ENCODE assay signal across 28 mouse cellular contexts in the genomic region with DNA sequence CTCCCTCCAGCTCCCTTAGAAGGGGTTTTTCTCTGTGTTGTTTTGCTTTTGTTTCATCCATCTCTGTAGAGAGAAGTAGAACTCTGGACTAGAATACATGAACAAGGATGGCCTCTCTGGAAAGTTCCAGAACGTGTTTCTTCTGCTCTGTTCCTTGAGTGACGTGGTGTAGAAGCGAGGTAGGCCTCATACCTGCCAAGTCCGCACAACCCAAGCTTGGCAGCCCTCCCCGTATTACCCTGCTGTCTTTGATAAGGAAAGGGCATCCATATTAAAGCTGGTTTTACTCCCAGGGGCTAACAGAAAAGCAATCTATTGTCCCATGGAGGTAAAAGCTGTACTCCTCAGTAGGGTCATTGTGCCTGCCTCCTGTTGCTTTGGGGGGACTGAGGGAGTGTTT.
DNase-seq lines count a peak whose midpoint lies in the region; ATAC-seq and TF ChIP-seq lines count a peak whose summit lies in the region.
"Had no signal": no experiment of that assay in that cellular context is flagged by ENCODE, and none has a peak within 500 bp of the region (broad histone marks: within the 10 kb centered on the region; RNA-seq: fewer than 3 reads in every experiment).

No protein-coding gene starts in this region.

- 0 out of 2 replicates have a peak overlapping the region, but pooled peaks have one; percentile 13 for H3K27ac ChIP-seq in hindbrain, embryonic 10.5 days
- no peak overlapping the region for H3K27ac ChIP-seq in hindbrain, postnatal 0 days
- peak overlapping the region; percentile 39; the same call in 1 of the 2 replicates for H3K27ac ChIP-seq in layer of hippocampus, adult 2 months
- peak overlapping the region; percentile 83 for H3K27ac ChIP-seq in limb, embryonic 10.5 days
- H3K27ac ChIP-seq: heart, embryonic 13.5 days; hindbrain, embryonic 13.5 days; liver, embryonic 15.5 days; lung, embryonic 15.5 days; stomach, embryonic 15.5 days had no signal

- no peak for ATAC-seq in hindbrain, postnatal 0 days
- ATAC-seq in megakaryocyte-erythroid progenitor cell, adult 5-6 weeks (replicated peaks; ENCODE audit: low FRiP score, low TSS enrichment, poor library complexity, severe bottlenecking): peak; percentile 83
- ATAC-seq: forebrain, embryonic 14.5 days; midbrain, embryonic 16.5 days; Patski had no signal

- H3K4me3 ChIP-seq in hindbrain, embryonic 10.5 days: no peak overlapping the region
- H3K4me3 ChIP-seq in hindbrain, postnatal 0 days (ENCODE audit: low read length): no peak overlapping the region
- no peak overlapping the region for H3K4me3 ChIP-seq in layer of hippocampus, adult 2 months
- H3K4me3 ChIP-seq in limb, embryonic 10.5 days: no peak overlapping the region
- H3K4me3 ChIP-seq: erythroblast, embryonic 14.5 days; heart, embryonic 13.5 days; hindbrain, embryonic 13.5 days; liver, embryonic 15.5 days; lung, embryonic 15.5 days; stomach, embryonic 15.5 days had no signal

- H3K9me3 ChIP-seq in hindbrain, embryonic 10.5 days: no peaks in the 10 kb centered on the region
- no peaks in the 10 kb centered on the region for H3K9me3 ChIP-seq in hindbrain, postnatal 0 days (ENCODE audit: low read length)
- H3K9me3 ChIP-seq in limb, embryonic 10.5 days (replicated peaks): no peaks in the 10 kb centered on the region
- H3K9me3 ChIP-seq: heart, embryonic 13.5 days; hindbrain, embryonic 13.5 days; liver, embryonic 15.5 days; lung, embryonic 15.5 days; stomach, embryonic 15.5 days had no signal

- no peak for DNase-seq in hindbrain, embryonic 10.5 days (ENCODE audit: low spot score)
- DNase-seq in hindbrain, postnatal 0 days (ENCODE audit: low spot score): no peak
- DNase-seq in layer of hippocampus, adult 2 months (ENCODE audit: low spot score in 2 of 2): no peak
- DNase-seq in layer of hippocampus, adult 18-20 months (ENCODE audit: low spot score in 2 of 2): no peak
- no peak for DNase-seq in limb, embryonic 10.5 days (ENCODE audit: low spot score)
- no peak for DNase-seq in cerebellum, postnatal 4 days (ENCODE audit: low spot score in 2 of 2)
- DNase-seq: B cell, adult 2 months; cerebellum, adult 11-12 months; gastrocnemius, postnatal 14 days; heart, adult 18-20 months; heart, postnatal 14 days; kidney, adult 8-10 months; layer of hippocampus, postnatal 36 days; liver; lung, postnatal 36 days; thymus, adult 18-20 months; thymus, postnatal 4 days had no signal

- H3K9ac ChIP-seq in hindbrain, postnatal 0 days (replicated peaks; ENCODE audit: low read length): no peak overlapping the region
- H3K9ac ChIP-seq: heart, embryonic 13.5 days; hindbrain, embryonic 13.5 days; liver, embryonic 15.5 days; lung, embryonic 15.5 days; stomach, embryonic 15.5 days had no signal

- H3K27me3 ChIP-seq in hindbrain, embryonic 10.5 days (ENCODE audit: insufficient read depth, poor library complexity, severe bottlenecking): no peaks in the 10 kb centered on the region
- H3K27me3 ChIP-seq in hindbrain, postnatal 0 days (ENCODE audit: insufficient read depth, low read length): no peaks in the 10 kb centered on the region
- no peaks in the 10 kb centered on the region for H3K27me3 ChIP-seq in limb, embryonic 10.5 days (ENCODE audit: low read depth, poor library complexity, severe bottlenecking)
- H3K27me3 ChIP-seq: heart, embryonic 13.5 days; hindbrain, embryonic 13.5 days; lung, embryonic 15.5 days; Patski; stomach, embryonic 15.5 days had no signal

- WGBS in hindbrain, embryonic 10.5 days: 64% methylated on average over 5 of the region's 5 CpGs
- 51% methylated on average over 5 of the region's 5 CpGs for WGBS in hindbrain, postnatal 0 days
- WGBS in limb, embryonic 10.5 days: 84% methylated on average over 5 of the region's 5 CpGs

- no peak for TF ChIP-seq CTCF in hindbrain, postnatal 0 days (IDR thresholded peaks at IDR 0.05; ENCODE audit: low read depth)
- no peak for TF ChIP-seq CTCF in layer of hippocampus, adult 2 months (conservative IDR thresholded peaks at IDR 0.05)

- H3K36me3 ChIP-seq in hindbrain, embryonic 10.5 days: peaks cover 9% of the 10 kb centered on the region; the same call in 1 of the 2 replicates
- H3K36me3 ChIP-seq in hindbrain, postnatal 0 days (ENCODE audit: insufficient read depth, low read length): no peaks in the 10 kb centered on the region
- H3K36me3 ChIP-seq in limb, embryonic 10.5 days: peaks cover 14% of the 10 kb centered on the region
- H3K36me3 ChIP-seq: G1E; hindbrain, embryonic 13.5 days; liver, embryonic 15.5 days; lung, embryonic 15.5 days had no signal

- H3K4me1 ChIP-seq in hindbrain, embryonic 10.5 days (replicated peaks): peaks cover 55% of the 10 kb centered on the region
- H3K4me1 ChIP-seq in hindbrain, postnatal 0 days (ENCODE audit: insufficient read depth, low read length): no peaks in the 10 kb centered on the region
- H3K4me1 ChIP-seq in limb, embryonic 10.5 days: peaks cover 74% of the 10 kb centered on the region

- H3K4me2 ChIP-seq in hindbrain, postnatal 0 days (ENCODE audit: low read depth, low read length): no peak overlapping the region
- H3K4me2 ChIP-seq: heart, embryonic 13.5 days; hindbrain, embryonic 13.5 days; liver, embryonic 15.5 days; lung, embryonic 15.5 days; stomach, embryonic 15.5 days had no signal
